Mouse (Mus musculus): Measurements from ENCODE around the gene Nelfe.
A peak's percentile ranks its signal among the peaks of the same experiment; 100 is the strongest.

Gene Nelfe

DNA sequence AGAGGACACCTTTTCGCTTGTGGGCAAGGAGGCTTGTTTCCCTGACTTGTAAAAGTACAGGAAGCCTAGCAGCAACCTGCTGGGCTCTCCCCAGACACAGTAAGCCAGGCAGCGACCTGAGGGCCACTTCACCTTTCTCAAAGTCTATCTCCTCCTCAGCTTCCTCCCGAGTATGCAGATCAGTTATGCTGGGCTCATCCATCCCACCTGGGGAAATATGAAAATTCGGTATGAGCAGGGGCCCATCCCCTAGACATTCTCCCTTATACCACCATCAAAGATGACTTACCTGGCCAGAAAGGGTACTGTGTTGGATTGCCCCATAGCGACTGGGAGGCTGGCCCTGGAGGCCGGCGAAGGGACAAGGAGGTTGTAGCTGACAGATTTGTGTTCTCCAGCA lies 2.6 kb upstream of the Nelfe start:
- DNase-seq: peak in 1 of 2 experiments; percentile 2

DNA sequence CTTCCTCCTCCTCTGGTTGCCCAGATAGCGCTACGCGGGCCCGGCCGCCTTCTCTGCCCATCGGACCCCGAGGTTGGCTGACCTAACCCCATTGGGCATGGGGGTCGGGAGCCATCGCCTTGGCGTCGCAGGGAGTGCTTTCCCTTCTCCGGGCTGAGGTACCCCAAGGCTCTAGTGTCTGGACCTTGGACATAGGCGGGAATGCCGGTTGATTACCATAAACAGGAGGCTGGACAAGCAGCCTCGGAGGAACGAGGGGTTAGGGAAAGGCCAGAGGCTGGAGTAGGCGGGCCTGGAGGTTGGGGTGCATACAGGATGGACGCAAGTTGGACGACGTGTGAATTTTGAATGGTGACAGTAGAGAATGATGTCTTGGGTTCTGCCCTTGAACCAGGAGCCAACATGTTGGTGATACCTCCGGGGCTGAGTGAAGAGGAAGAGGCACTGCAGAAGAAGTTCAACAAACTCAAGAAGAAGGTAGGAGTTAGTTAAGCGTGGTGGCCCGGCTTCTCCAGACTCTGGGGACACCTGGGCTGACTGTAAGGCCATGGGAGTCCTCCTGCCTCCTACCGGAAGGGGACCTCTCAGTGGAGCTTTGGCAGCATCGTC lies 430 bp downstream of the Nelfe start:
- DNase-seq: no peak

DNA sequence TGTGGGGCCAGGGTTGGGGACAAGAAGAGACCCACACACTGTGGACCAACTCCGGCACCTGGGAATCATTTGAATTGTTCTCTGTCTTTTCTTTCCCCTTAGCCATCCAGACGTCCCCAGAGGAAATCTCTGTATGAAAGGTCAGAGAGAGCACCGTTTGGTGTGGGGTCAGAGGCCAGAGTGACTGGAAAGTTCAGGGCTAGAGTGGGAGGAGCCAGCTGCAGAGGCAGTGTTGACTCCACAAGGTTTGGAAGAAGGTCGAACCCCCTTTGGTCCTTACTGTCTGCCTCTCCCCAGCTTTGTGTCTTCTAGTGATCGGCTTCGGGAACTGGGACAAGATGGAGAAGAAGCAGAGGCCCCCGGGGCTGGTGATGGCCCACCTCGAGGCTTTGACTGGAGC lies 3.3 kb downstream of the Nelfe start:
- no peak for DNase-seq

DNA sequence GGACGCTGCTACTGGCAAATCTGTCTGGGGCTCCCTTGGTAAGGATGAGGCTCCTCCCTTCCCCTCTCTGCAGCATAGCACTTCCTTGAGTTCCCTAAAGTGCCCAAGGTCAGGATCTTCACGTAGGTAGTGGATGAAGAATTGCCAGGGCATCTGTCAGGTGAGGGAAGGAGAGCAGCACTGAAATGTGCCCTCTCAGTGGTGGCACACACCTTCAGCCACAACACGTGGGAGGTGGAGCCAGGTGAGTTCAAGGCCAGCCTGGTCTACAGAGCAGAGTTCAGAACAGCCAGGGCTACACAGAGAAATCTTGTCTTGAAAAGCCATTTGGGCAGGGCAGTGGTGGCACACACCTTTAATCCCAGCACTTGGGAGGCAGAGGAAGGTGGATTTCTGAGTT lies 4.6 kb downstream of the Nelfe start:
- no peak for DNase-seq

DNA sequence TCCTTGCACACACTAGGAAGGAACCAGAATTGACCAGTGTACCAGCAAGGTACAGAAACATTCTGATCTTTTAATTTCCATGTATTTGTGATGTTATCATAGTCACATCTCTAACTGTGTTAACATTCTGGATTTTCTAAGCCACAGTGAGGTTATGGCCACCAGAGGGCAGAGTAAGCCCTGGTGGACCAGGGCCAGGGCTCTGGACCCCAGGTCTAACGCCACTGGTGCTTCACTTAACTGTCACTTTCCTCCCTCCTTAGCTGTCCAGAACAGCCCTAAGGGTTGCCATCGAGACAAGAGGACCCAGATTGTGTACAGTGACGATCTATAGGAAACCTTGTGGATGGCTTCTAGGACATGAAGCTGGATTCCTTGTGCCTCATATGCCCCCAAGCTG lies 5.6 kb downstream of the Nelfe start:
- DNase-seq: peak; percentile 38 to 66

DNA sequence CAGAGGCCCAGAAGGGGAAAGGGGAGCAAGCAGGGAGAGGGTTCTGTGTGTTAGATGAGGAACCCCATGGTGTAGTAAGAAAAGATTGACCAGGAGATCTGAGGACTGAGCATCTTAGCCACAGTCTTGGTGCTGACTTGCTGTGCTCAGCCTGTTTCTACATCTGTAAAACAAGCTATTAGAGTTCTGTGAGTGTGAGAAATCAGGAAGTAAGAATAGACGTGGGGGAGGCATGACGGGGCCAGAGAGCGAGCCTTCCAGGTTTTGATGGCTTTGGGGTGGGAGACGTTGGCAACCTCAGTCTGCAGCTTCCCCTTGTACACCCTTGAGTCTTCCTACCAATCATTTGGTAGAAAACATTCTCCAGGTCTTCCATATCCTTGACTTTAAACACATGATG lies 8.5 kb downstream of the Nelfe start:
- no peak for DNase-seq

DNA sequence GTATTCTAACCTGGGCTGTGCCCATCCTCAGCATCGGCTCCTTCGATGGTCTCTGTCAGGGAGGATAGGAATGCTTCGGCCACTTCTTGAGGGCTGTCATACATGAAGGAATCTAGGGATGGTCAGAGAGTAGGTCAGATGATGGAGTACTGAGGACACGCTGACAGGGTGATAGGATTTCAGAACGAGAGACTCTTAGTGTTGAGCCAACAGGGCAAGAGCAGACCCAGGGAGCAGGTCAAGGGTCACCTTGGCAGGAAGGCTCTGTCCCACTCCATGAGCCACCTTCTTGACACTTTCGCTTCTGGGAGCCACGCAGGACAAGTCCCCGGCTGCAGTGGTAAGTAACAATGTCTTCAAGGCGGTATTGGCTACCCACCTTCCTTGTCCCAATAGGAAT lies 10.3 kb downstream of the Nelfe start:
- DNase-seq: no peak

DNA sequence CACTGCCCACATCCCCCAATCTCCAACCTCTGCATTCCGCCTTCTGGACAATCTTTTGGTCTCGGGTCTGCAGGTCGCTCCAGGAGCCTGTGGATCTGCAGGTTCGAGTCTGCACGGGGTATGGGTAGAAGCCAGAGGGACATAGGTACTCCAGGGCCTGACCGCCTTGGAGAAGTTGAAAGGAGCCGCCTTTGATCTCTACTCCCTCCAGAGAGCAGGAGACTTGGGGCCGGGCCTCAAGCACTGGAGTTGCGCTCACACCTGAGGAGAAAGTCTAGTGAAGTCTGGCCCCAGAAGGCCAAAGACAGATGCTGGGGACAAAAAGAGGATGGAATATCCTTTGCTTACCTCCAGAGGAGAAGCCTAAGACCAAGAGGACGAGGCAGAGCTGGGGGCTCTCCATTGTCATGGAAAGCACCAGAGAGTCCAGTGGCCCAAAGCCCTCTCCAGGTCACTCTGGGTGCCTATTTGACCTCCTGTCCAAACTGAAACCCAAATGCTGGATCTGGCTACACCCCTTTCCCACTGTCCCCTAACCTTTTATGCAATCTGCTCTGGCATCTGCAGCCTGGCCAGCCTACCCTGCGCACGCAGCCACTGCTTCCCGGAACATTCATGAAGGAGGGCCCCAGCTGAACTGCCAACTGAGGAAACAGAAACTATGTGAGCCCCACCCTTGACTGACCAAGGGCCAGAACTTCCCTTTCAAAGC lies 11.7 kb downstream of the Nelfe start:
- DNase-seq: no peak

DNA sequence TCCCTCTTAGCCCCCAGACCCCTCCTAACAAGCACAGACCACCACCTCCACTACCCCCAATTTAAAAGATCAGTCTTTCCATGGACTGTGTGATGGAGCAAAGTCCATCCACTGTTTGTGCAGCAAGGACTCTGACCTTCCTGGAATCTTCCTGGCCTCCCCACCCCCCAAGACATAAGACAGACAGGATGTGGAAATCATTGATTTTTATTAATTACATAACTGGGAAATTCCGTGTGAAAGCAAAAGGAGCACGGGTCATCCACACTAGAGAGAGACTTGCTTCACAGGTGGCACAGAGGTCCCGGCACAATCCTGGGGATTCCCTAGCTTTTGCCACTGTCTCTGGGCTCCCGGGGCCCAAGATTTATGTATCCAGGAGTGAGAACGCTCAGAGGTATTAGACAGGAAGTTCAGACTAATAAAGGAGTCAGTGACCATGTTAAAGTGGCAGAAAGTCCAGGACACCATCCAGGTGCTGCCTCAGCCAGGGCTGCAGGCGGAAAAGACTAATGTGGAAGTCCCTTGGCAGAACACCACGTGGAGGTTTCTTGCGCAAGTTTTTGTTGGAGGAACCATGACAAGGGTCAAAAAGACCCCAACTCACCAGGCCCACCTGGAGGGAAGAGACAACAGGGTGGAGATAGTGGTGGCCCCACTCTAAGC lies 12.4 kb downstream of the Nelfe start, which contains the start of gene Cfb:
Gene Cfb, minus strand, starts transcription at position 103 of the 666 bp plus-strand sequence.
- DNase-seq: no peak

DNA sequence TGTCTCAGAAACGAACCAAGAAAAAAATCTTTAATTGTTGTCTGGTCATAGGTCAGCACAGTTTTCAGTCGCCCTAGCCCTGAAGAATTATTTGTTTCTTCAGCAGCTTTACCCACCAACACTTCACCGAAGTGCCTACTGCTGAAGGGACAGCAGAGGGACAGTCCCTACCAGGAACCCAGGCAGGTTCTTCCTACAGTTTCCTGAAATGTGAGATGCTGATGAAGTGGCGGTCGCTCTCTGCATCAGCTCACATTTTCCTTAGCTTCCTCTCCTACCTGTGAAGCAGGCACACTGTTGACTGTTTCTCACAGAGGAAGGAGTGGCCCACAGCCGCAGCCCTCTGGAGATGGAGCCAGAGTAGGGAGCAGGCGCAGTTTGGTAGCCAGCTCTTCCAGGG lies 15.8 kb downstream of the Nelfe start:
- DNase-seq: no peak

DNA sequence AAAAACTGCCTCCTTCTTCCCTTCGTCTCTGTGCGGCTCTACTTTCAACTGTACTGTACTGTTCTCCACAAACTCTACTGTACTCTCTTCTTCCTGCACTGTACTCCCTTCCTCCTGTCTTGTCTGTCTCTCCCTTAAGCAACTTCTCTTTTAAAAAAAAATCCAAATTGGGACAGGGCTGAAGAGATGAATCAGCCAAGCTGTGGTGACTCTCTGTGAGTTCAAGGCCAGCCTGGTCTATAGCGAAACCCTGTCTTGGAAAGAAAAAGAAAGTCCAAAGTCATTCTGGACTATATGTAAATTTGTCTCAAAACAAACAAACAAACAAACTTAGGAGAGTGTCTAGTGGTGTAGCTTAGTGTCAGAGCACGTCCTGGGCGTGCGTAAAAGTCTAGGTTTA lies 24.1 kb downstream of the Nelfe start:
- DNase-seq: no peak

DNA sequence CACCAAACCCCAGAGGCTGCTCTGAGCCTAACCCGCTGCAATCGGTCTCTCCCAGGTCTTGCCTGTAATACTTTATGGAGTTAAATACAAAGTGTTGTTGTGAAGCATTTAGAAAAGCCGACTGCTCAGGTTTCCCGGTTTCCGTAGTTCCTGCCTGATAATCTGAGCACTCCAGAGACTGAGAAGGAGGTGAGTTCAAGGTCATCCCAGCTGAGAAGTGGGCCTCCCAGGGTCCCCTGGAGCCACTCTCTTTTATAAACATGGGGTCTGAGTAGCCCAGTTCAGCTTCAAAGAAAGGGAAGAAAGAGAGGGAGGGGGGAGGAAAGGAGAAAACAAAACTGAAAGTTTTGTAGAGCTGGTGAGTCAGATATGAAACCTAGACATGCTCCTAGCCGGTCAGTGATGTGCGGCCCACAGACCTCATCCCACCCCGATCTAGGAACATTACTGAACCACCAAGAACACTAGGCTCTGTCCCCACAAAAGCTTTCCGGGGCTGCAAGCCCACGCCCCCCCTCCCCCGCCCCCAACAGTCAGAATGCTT lies 29.2 kb downstream of the Nelfe start, which contains the start of gene Zbtb12:
Gene Zbtb12, plus strand, starts transcription at position 148 of the 544 bp plus-strand sequence.
- no peak for DNase-seq

DNA sequence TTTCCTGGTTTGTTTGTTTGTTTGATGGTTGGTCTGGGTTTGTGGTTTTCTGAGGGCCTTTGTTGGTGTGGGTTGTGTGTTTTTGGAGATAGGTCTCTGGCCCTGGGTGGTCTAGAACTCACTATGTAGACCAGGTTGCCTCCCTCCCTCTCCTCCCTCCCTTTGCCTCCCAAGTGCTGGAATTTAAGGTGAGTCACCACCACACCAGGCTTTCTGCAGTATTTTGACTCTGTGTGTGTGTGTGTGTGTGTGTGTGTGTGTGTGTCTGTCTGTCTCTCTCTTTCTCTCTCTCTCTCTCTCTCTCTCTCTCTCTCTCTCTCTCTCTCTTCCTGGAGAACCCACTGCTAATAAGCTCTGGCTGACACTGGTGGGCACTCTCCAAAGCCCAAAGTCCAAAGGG lies 31.0 kb downstream of the Nelfe start:
- DNase-seq: no peak

DNA sequence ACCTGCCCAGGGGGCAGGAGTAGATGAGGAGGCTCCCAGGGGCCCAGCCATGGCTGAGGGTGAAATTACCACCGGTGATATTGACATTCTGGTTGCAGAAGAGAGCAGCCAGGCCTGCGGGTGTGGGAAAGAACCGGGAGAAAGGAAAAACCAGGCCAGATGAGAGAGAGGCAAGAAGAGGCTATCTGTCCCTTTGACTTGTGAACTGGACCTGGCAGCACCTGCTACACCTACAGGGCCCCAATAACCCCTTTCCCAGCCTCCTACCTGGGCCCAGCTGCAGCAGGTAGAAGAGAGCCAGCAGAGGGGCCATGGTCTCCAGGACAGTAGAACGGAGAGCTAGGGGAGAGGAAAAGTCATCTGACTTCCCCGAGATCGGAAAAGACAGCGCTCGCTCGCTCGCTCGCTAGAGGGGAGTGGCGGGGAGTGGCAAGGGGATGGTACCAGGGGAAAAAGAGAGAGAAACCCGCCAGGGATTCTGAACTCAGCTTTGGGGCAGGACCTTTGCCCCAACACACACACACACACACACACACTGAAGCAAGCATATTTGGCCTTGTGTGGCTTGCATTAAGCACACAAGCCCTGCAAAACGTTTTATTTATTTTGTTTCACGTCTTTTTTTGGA lies 31.6 kb downstream of the Nelfe start, which contains the start of gene Gm20547:
Gene Gm20547, minus strand, starts transcription at position 360 of the 628 bp plus-strand sequence.
- no peak for DNase-seq

DNA sequence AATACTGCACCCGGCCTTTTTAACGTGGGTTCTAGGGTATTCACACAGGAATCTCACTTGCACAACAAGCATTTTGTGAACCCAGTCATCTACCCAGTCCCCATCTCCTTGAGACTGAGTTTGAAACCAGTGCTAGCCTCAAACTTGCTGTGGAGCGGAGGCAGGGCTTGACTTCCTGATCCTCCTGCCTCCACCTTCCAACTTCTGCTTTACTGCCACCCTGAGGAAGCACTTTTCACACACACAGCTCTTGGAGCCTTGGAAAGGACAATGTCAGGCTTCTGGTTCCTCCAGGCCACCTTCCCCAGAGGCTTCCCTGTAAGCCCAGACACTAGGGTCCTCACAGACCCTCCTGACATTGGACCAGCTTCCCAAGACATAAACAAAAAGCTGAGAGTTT lies 33.1 kb downstream of the Nelfe start:
- DNase-seq: no peak

DNA sequence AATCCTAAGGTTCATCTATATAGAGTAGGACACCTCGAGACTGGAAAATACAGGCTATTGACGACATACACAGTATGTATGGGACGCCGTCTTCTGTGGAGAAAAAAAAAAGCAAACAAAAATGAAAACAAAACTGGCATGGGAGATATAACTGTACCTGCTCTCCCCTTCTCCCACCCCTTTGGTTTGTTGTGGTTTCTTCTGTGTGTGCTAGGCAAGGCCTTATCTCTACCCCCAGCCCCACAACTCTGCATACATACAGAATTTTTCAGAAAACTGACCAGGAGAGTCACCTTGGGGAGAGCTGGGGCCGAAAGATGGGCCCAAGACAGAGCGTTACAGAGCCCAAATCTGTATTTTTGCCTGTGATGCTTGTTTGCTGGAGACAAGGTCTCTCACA lies 34.5 kb downstream of the Nelfe start:
- DNase-seq: no peak

DNA sequence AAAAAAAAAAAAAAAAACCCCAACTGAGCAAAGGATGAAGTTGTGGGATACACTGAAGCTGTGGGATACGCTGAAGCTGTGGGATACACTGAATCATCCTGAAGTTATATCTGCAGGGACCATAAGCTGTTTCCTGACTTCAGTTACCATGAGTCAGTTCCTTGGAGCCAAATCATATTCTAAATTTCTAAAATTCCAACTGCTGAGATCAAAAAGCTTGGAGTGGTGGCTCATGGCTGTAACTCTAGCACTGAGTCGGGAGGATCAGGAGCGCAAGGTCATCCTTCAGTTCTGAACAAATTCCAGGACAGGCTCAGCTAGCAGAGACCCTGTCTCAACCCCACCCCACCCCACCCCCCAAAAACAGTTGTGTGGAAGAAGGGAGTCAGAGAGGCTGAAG lies 35.4 kb downstream of the Nelfe start:
- no peak for DNase-seq

DNA sequence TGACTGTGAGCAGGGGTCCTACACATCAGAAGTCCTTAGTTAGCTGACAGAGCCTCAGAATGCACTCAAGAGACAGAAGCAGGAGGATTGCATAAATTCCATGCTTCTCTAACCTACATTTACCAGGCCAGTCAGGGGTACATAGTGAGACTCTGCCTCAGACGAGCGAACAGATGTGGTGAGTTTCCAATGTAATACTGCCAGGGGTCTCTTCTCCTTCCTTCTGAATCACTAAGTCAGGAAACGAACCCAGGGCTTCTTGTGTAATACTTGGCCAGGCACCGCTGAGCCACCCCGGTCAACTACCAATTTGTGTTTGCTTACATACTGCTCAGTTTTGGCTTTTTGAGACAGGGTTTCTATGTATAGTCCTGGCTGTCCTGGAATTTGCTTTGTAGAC lies 37.8 kb downstream of the Nelfe start:
- no peak for DNase-seq

DNA sequence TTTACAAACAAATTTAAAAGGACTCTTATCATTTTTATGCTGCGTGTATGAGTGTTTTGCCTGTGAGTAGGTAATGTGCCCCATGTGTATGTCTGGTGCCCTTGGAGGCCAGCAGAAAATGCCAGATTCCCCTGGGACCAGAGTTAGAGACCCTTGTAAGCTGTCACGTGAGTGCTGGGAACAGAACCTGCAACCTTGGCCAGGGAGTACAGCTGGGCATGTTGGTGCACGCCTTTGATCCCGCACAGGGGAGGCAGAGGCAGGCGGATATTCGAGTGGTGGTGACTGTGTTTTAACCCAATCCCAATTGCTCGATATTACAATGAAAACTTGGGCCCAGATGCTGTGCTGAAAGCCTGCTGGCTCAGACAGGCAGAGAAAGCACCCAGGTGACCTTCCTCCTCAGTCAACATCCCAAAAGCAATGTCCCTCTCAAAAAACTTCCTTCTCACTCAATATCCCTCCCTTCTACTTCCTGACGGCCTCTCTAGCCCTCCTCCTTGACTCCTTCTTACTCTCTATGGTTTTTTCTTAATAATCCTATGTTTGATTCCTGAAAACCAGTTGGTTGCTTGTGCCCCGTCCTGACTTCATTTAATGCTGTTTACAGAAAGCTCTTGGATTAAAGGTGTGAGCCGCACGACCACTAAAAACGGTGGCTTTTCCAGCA lies 40.0 kb downstream of the Nelfe start:
- no peak for DNase-seq

DNA sequence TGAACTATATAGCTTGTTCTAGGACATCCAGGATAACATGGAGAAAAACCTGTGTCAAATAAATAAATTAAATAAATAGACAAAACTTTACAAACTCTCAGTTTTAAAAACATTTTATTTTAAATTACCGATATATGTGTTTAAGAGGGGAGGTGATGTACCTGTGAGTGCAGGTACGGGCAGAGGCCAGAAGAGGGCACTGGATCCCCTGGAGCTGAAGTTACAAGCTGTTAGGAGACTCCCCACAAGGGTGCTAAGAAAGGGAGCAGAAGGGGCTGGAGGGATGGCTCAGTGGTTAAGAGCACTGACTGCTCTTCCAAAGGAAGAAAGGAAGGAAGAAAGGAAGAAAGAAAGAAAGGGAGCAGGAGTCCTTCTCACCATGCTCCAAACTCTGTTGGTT lies 41.2 kb downstream of the Nelfe start:
- DNase-seq: no peak

DNA sequence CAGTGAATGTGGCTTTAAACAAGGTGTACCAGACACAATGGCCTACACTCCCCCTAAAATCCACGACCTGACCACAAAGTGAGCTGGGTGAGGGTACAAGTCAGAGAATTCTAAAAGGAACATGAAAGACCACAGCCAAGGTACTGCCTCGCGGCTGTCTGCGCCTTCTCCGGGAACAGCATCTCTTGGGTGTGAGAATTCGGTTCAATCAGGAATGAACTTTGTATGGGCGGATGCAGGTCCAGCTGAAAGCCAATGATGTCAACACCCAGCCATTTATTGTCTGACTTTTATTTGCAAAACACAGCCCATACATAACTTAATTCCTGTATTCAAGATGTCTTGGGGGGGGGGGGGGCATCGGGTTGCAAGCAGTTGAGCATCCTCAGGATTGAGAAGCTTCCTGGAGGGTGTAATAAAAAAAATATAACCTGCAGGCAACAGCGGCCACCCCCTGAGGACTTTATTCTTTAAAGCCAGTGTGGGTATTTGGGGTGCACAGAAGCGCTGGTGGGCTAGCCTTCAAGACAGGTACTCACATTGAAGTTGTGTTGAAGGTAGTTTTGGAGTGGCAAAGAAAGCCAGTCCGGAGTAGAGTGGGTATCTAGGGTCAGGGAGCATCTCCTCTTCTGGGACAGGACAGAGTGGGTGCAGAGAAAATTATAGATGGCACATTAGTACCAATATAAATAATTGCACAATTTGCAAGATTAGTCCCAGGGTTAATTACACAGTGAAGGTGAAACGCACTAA lies 43.1 kb downstream of the Nelfe start:
- DNase-seq: peak in 1 of 2 experiments; percentile 19

DNA sequence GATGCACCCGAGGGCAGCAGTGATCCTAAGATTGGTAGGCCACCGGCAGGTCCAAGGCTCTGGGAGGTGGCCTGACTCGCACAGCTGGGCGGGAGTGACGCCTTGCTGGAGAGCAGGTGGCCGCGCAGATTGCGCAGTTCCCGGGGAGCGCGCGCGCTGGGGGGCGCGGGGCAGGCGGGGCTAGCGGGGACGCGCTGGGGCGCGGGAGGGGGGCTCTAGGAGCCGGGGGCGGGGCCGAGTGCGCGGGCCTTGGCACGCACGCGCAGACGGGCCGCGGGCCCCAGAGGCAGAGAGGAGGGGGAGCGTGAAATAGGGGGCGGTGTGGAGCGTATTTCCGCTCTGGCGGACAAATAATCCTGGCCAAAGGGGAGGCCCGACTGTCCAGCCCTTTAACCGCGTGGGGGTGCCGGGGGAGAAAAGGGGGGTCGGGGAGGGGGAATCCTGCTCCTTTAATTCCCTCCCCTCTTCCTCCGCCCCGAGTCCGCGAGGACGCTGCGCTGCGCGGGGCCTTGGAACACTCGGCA lies 43.9 kb downstream of the Nelfe start:
- DNase-seq: peak; percentile 95 to 98
